Mouse (Mus musculus) gastrocnemius, postnatal 14 days (tissue): Measurements from ENCODE around the gene Il11ra1. TPM values are rescaled to one million over a fixed set of nuclear protein-coding genes. Genes with fewer than 3 reads are reported as not detected.
"Not testable (repeated sequence)": the region's sequence is repeated elsewhere in the genome, so short reads cannot be mapped to it uniquely, and the experiment has no call there.

ENCODE experiments used
- DNase-seq: peaks from one replicate; pipeline ENCODE4 v3.0.0; 2021; ENCODE audit warnings: mixed read lengths
- intact Hi-C: fragments of 180-260 bp; cut with DNase I; formaldehyde crosslinking; loops from one replicate; pipeline ENCODE4 v1.15.1; 2025; ENCODE audit warnings: low total_unique reads
- total RNA-seq, 2 experiments: library from RNA; stranded (reverse); gene quantifications; 2 replicates each; pipeline ENCODE4 v1.2.3; 2021

The Il11ra1 gene
- total RNA-seq, 2 experiments from 2014 or later, result 49.3 to 56.9 TPM

DNA sequence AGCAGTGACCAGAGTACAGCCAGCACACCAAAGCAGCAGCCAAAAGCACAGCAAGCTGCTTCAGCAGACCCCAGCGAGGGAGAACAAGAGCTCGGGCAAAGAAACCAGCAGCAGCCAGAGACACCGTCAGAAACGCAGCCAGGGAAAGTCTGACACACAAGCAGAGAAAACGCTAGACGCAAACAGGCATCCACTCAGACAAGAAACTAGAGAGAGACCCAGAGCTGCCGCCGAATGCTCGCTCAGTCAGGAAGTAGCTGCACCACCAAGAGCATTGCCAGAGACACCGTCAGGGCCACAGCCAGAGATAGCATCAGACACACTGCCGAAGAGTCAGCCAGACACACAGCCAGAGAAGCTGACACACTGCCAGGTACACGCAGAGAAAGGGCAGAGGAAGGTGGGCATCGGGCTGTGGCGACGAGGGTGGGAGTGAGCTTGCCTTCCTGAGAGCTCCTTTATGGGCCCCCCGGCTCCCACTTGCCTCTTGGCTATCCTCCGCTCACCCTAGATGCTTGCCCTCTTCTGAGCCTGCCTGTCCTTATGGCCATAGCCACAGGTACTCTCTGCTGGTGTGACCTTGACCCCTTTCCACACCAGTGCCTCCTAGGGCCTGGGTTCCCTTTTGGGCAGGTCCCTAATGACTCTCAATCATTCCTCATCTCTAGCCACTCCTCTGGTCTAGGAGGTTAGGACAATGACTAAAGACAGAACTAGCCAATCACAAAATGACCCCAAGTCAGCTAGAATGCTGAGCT lies 23.4 kb upstream of the Il11ra1 start:
- intact Hi-C loops, result no loop called here
- DNase-seq, result no peak

DNA sequence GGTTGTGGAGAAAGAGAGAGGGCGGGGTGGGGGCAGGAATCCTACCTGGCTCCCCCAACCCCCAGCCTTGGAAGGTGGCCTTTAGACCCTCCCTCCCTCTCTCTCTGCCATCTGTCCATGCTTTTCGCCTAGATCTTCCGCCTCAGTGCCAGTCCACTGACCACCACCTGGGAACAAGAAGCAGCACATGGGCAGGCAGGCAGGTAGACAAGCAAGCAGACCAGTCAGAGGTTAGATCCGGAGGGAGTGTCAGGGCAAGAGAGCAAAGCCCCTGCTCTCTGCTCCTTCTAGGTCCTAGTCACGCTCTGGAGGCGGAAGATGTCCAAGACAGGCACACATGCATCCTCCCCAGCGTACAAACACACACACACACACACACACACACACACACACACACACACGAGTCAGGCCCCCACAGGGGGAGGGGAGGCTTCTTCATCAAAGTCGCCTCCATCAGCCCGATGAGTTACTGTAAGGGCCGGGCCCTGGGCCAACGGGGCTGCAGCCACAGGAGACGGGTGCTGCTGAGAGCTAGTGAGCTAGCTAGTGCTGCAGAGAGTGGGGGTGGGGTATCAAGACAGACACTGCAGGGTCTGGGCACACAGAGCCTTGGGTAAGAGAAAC lies 22.7 kb upstream of the Il11ra1 start:
- DNase-seq, result peak; percentile 58
- intact Hi-C loops, result no loop called here

DNA sequence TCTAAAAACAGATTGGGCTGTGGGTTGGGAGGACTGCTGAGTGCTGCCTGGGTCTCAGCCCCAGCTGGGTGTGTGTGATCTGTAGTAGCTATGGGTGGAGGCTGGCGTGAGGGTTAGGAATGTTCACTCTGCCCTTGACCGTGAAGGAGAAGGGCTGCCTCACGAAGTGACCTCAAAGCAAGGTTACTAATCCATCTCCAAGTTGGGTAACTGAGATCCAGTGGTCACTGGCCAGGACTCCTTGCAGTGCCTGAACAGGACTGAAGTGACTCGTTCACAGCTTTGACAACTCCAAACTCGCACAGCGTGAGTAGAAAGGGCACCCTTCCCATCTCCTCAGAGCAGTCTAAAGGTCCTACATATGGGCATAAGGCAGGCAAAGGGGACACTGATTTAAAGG lies 20.9 kb upstream of the Il11ra1 start:
- intact Hi-C loops, result no loop called here
- no peak for DNase-seq

DNA sequence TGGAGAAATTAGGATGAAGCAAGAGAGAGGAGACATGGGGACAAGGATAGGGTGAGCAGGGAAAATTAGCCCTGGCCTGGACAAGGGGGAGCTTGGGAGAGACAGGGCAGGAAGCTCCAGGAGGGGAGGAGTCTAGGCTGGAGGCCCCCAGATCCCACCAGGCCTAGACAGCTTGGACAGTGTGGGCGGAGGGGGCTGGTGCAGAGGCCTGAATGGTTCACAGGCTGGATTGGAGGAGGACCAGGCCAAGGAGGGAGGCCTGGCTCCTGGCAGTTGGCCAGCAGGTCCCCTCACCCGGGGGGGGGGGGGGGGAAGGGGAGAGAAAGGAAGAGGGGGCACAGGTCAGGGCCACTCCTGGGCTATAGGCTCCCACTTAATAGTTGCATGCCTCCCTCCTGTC lies 20.5 kb upstream of the Il11ra1 start:
- intact Hi-C loops, result no loop called here

DNA sequence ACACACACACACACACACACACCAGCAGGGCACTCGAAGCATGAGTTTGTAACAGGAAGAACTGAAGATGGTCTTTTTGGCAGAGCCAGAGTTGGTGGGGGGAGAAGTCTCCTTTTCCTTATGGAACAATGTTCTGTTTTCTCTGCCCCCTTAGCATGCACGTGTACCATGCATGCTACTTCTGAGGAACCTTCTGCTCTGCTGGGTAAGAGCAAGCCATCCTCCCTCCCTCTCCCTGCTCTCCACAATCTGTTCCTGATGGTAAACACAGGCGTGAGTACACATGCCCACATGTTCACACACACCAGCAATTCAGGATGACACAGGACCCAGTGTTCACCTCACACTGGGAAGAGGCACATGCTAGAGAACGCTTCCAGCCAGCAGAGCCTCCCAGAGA lies 18.6 kb upstream of the Il11ra1 start:
- intact Hi-C loops, result no loop called here
- DNase-seq, result no peak

More for the DNA sequence above, 20.5 kb upstream of the Il11ra1 start:
- no peak for DNase-seq

DNA sequence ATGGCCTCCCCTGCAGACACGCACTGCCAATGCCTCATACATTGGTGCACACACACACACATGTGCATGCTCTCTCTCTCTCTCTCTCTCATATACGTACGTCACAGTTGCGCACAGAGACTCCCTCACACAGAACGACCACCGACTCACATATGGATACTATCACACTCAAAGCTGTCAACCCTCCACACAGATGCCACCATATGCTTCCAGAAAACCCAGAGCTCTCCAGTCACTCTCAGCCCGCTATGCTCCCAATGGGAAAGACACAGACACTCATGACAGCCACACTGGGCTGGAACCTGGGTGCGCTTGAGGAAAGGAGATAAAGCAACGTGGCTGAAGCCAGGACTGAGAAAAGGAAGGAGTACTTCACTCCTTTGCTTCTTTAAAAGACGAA lies 17.8 kb upstream of the Il11ra1 start:
- peak; percentile 1 for DNase-seq

DNA sequence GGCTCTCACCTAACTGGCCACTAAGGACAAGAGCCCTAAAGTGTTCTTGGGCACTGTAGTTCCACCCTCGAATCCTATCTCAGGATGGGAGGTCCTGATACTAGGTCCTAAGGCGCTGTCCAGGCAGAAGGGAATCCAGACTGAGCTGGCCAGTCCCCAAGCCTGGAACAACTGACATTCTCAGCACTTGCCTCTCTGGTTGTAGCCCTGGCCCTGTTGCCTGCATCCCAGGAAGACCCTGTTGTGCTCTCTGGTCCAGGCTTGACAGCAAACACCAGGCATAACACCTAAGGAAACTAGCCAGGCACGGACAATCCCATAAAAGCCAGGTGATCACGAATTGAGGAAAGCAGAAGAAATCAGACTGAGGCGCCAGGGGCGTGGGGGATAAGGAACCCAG lies 17.0 kb upstream of the Il11ra1 start:
- peak; percentile 10 for DNase-seq
- intact Hi-C loops, result no loop called here

More for the DNA sequence above, 17.8 kb upstream of the Il11ra1 start:
- intact Hi-C loops, result no loop called here

DNA sequence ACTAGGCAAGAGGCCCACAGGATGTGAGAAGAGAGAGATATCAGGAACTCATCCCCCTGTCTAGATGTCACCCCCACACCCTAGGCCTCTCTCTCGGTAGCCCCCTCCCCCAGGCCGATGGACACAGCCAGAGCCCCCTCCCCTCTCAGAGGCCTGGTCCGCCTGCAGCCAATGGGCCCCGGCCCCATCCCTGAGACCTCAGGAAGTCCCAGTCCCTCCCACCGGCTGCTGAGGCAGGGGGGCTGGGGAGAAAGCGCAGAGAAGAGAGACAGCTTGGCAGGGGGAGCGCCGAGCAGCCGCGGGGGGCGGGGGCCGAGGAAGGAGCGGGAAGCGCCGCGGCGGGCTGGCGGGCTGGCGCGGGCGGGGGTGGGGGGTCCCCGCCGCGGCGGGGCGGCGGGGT lies 16.5 kb upstream of the Il11ra1 start:
- intact Hi-C loops, result not testable (repeated sequence)

DNA sequence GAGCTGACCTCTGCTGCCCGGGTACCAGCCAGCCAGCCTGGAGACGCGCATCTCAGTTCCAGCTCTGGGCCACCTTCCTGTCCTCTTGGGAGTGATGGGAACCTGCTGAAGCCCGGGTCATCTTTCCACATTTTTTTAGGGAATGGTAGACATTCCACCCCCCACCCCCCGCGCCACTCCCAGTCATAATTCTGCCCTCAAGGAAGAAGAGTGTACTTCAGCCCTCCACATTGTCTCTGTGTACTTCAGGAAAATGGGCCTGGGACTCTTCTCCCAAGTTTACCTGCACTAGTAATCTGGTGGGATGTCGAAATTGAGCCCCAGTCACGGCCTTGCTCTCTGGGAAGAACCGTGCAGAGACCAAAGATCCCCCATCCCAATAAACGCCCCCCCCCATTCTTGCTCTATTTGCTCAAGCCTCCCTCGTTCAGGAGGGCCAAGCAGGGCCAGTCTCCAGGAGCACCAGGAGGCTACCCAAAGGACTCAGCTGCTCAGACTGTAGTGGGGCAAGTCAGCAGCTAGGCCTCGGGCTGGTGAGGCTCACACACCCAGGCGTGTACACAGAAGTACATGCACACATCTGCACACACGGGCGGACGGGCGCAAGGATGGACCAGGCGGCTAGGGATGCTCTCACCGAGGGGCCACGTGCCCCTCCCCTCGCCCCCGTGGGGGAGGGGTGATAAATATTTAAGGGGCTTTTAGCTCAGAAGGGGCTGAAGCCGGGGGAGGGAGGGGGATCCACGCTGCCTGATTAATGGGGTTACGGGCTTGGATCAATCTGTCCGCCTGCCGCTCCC lies 15.5 kb upstream of the Il11ra1 start:
- intact Hi-C loops, result not testable (repeated sequence)
- peak; percentile 3 for DNase-seq

More for the DNA sequence above, 16.5 kb upstream of the Il11ra1 start:
- peak; percentile 2 for DNase-seq

DNA sequence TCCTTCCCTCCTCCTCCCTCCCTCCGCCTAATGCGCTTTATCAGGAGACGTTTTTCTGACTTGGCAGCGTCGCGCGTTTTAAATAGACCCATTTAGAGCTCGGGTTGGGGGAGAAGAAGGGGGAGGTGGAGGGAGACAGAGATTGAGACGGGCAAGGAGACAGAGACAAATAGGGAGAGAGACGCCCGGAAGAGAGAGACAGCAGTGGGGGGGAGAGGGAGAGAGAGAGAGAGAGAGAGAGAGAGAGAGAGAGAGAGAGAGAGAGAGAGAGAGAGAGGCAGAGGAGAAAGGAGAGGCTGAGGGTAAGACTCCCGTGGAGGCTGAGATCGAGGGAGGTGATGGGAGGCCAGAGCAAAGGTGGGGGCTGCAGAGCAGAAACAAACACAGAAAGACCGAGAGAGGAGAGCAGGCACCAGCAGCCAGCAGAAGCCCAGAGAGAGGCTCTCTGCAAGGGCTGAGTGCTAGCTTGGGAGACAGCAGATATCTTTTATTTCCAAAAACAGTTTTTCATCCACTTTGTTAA lies 14.8 kb upstream of the Il11ra1 start:
- peak; percentile 2 for DNase-seq
- intact Hi-C loops, result not testable (repeated sequence)

DNA sequence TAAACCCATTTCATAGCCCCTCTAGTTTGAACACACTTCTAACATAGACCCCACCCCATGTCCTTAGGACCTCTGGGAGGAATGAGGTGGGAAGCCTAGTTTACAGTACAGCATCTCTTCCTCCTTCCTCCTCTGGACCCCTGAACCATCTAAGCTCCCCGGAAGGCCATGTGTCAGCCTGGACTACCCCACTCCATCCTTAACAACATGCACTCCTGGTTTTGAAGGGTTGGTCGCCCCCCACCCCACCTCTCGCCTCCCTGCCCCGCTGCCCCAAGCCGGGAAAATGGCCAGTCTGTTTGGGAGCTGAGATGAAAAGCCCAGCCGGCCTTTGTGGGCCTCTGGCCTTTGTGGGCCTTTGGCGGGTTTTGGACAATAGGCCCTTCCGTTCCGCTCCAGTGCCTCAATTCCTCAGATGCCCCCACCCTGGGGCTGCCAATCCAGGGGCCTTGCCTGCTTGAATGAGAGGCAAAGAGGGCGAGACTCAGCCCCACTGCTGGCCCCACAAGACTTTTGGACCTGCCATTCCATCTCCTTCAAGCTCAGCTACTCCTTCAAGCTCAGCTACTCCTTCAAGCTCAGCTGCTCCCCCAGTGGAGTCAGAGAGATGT lies 13.8 kb upstream of the Il11ra1 start:
- intact Hi-C loops, DNase-seq: not testable (repeated sequence)

DNA sequence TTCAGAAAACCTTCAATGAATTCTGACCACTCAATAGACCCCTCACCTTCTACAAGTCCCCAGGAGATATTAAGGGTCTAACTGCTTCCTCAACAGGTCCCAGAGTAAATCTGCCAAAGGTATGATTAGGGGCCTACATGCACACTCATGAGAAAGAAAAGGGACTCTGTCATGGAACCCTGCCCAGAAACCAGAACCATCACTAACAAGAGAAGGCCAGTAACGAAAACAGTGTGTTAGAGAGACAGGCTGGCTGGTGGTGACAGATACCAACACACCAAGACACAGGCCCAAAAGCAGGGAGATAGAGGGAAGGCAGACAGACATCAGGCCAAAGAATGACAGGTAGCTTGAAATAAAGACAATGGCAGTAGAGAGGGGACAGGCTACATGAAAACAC lies 11.2 kb upstream of the Il11ra1 start:
- intact Hi-C loops, DNase-seq: not testable (repeated sequence)

DNA sequence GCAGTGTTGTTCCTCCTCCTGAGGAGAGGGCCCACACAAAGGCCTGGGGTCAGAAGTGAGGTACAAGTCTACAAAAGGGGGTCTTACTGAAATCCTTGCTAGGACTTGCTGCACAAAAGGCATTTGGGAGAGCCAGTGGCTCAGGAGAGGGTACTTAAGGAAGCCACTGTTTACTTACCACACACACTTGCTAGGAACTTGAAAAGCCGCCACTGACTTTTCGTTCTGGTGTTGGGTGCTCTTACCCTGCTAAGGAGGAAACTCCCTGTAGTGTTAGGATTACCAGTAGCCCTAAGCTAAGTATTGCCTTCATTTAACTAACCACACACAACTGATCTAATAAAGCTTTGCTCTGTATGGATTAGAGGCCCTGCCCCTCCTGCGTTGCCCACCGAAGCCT lies 9.8 kb upstream of the Il11ra1 start:
- DNase-seq, intact Hi-C loops: not testable (repeated sequence)

DNA sequence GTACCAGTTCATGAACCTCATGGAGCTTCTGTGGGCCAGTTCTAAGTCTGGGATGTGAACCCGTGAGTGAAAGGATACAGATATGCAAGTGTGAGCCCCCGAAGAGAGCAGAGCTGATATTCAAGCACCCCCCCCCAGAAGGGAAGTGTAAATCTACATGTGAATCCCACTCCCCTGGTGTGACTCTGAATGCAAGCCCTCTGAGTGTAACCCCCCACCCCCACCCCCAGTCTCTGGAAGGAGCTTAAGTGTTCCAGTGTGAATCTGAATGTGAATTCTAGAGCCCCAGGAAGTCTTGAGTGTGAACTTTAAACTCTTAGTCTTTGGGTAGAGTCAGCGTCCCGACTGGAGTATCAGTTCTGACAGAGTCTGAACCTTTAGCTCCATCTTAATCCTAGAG lies 6.3 kb upstream of the Il11ra1 start:
- intact Hi-C loops, DNase-seq: not testable (repeated sequence)

DNA sequence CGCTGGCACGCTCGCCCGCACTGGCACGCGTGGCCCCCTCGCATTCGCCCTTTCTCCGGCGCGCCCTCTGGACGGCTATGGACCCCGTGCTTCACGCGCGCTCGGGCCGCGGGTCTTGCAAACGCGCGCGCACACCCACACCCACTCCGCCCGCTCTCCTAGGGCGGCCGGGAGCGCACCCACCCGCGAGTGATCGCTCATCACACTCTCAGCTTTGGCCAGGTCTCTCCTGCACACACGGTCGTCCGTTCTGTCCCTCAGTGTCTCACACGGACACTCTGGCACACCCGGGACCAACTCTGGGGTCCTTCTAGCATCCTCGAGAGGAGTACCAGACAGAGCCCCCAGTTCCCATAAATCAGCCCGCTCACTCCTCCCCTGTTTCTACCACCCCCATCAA lies 4.0 kb upstream of the Il11ra1 start:
- DNase-seq, result peak; percentile 5
- intact Hi-C loops, result not testable (repeated sequence)

DNA sequence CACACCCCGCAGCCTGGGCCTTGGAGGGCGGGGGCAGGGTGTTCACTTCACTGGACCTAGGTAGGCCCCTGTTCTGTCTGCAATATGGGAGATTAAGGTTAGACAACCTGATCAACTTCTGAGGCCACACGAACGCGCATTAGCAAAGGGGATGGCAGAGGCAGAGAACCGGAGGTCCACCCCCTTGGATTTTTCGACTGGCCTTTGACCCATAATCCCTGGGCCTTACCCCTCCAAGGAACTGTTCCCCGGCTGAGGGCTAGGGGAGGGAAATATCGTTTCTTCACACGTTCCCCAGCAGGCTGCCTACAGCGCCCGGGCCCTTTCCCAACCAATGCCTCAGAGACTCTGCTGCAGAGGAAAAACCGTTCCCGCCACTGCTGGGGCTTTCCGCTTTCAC lies 3.3 kb upstream of the Il11ra1 start:
- intact Hi-C loops, result not testable (repeated sequence)
- peak; percentile 3 for DNase-seq

DNA sequence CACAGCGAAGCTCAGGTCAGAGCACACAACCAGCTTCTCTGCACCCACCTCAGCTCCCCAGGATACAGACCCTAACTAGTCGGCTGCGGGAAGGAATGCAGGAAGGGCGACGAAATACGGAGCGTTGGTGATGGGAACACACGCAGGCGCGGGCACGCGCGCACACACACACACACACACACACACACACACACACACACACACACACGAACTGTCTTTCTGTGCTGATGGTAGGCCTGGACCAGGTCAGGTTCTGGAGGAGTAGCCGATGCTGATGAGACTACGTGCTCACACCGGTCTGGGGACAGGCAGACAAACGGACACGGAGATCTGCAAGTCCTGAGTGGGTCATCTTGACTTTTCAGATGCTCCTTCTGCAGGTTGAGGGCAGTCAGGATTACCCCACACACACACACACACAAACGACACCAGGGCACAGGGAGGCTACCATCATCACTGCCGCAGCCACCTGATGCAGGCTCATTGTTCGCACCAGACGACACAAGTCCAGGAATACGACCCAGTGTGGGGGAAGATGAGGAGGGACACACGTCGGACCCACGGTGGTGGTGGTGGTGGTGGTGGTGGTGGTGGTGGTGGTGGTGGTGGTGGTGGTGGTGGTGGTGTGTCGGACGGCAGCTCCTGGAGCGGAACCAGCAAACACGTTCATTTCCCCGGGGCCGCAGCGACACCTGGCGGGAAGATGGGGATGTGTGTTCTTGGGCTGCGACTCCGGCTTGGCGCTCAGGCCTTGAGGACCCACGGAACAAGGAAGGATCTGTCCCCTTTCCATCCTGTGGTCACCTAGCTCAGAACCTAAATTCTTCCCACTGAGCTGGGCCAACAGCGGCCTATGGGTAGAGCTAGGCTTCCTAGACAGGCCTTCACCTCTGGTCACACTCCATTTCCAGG lies 2.6 kb upstream of the Il11ra1 start, which contains the start of gene Cntfr:
Gene Cntfr, minus strand, starts transcription at position 160 of the 912 bp plus-strand sequence.
- intact Hi-C loops, result not testable (repeated sequence)
- peak; percentile 85 for DNase-seq

DNA sequence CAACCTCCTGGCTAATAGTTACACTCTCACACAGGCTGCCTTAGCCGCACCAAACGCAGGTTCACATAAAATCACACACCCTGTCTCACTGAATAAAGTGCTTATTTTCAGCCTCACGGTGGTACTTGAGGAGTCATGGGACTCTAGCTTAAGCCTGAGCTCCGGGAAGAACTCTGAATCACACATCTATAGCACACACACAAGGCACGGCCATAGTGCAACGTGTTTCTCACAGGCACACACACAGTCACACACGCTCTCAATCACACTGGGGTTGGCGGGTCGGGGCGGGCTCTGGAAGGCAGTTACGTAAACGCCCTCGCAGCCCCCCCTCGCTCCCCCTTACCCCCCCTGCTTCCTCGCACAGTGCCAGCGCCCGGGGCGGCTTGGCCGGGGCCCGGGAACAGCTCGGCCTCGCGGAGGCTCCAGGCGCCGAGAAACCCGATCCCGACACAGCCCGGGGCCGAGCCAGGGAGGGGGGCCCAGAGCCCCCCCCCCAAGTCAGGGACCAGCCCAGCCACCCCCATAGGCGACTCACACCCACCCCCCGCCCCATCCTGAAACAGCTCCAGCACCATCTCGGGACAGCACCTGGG lies 1.3 kb upstream of the Il11ra1 start:
- intact Hi-C loops, result not testable (repeated sequence)
- DNase-seq, result peak; percentile 76
